Mouse (Mus musculus): Measurements from ENCODE around the gene Camk2g. TPM values are rescaled to one million over a fixed set of nuclear protein-coding genes. Genes with fewer than 3 reads are reported as not detected.

Gene Camk2g
- polyA plus RNA-seq, 1 experiment: 0.35 TPM

GRCm38 (mm10) chr14:20790996-20791395 lies 2.9 kb downstream of the Camk2g start:
- TF ChIP-seq TAL1 (IDR thresholded peaks at IDR 0.05; ENCODE audit: low read length) (no peak), GATA1 (IDR thresholded peaks at IDR 0.05; ENCODE audit: low read length) (no peak)
- H3K9me3 ChIP-seq (ENCODE audit: control insufficient read depth, low read length): no peaks in the 10 kb centered on the region
- H3K36me3 ChIP-seq (ENCODE audit: control insufficient read depth): peaks cover 31% of the 10 kb centered on the region
- H3K4me3 ChIP-seq (replicated peaks): no peak overlapping the region
- 0 out of 2 replicates have a peak, but pooled peaks cover 3% of the 10 kb centered on the region for H3K27me3 ChIP-seq (ENCODE audit: control insufficient read depth)
- H3K4me1 ChIP-seq (ENCODE audit: control insufficient read depth): peaks cover 36% of the 10 kb centered on the region

DNA sequence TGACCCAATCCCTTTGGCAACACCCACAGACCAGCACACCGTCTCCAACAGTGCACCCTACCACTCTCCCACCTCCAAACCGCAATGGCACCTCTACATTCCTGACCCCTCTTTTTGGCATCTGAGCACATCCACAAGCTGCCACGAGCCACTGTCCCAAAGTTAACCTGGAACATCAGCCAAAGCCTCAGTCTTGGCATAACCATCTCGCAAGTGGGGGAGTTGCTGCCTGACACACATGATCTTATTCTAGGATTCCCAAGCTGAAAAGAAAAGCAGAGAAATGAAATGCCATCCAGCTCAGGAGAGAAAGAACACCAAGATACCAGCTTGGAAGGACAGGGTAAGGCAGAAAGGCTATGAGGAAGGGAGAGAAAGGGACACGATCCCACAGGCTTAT lies 3.4 kb downstream of the Camk2g start:
- Histone ChIP-seq H3K27me3 (ENCODE audit: control insufficient read depth) (0 out of 2 replicates have a peak, but pooled peaks cover 3% of the 10 kb centered on the region), H3K4me1 (ENCODE audit: control insufficient read depth) (peaks cover 32% of the 10 kb centered on the region), H3K4me3 (replicated peaks) (no peak overlapping the region), H3K9me3 (ENCODE audit: control insufficient read depth, low read length) (no peaks in the 10 kb centered on the region), H3K36me3 (ENCODE audit: control insufficient read depth) (peaks cover 35% of the 10 kb centered on the region)
- no peak for TF ChIP-seq TAL1 (IDR thresholded peaks at IDR 0.05; ENCODE audit: low read length)
- TF ChIP-seq GATA1 (IDR thresholded peaks at IDR 0.05; ENCODE audit: low read length): no peak

GRCm38 (mm10) chr14:20789593-20789992 lies 4.3 kb downstream of the Camk2g start:
- H3K27me3 ChIP-seq (ENCODE audit: control insufficient read depth): 0 out of 2 replicates have a peak, but pooled peaks cover 3% of the 10 kb centered on the region
- H3K9me3 ChIP-seq (ENCODE audit: control insufficient read depth, low read length): no peaks in the 10 kb centered on the region
- peaks cover 27% of the 10 kb centered on the region for H3K4me1 ChIP-seq (ENCODE audit: control insufficient read depth)
- TF ChIP-seq TAL1 (IDR thresholded peaks at IDR 0.05; ENCODE audit: low read length): no peak
- no peak for TF ChIP-seq GATA1 (IDR thresholded peaks at IDR 0.05; ENCODE audit: low read length)
- no peak overlapping the region for H3K4me3 ChIP-seq (replicated peaks)
- peaks cover 42% of the 10 kb centered on the region for H3K36me3 ChIP-seq (ENCODE audit: control insufficient read depth)

DNA sequence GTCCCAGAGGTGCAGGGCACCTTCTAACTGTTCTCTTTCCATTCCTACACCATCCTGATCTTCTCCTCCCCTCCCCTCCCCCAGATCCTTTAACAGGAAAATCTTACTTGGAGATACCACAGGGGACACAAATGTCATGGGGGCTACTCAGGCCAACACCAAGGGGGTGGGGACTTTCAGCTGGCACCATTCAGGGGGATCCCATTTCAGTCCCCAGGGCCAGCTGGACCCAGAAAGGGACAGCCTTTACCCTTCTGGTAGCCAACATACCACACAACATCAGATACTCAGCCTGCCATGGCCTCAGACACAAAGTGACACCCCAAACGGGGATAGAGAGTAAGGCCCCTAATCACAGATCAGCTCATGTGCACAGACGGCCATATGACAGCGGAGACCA lies 5.7 kb downstream of the Camk2g start:
- Histone ChIP-seq H3K27me3 (ENCODE audit: control insufficient read depth) (0 out of 2 replicates have a peak, but pooled peaks cover 3% of the 10 kb centered on the region), H3K4me3 (replicated peaks) (no peak overlapping the region), H3K4me1 (ENCODE audit: control insufficient read depth) (peaks cover 16% of the 10 kb centered on the region), H3K9me3 (ENCODE audit: control insufficient read depth, low read length) (no peaks in the 10 kb centered on the region), H3K36me3 (ENCODE audit: control insufficient read depth) (peaks cover 47% of the 10 kb centered on the region)
- TF ChIP-seq GATA1 (IDR thresholded peaks at IDR 0.05; ENCODE audit: low read length) (no peak), TAL1 (IDR thresholded peaks at IDR 0.05; ENCODE audit: low read length) (no peak)

DNA sequence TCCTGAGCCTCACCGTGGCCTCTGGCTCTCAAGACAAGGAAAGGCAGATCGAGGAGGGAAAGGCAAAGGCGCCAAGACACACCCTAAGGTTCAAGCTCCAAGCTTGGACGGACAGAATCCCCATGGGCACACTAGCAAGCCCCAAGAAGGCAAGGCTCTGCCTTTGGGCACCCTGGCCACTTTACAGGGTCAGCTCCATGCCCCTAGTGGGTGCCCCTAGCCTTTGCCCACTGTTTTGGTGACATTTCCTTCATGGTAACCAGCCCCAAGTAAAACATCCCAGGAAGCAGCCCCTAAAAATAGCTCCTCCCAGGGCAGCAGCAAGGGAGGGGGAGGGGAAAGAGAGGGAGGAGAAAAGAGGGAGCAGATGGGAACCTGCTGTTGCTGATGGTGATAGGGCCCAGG lies 7.3 kb downstream of the Camk2g start:
- no peak for TF ChIP-seq TAL1 (IDR thresholded peaks at IDR 0.05; ENCODE audit: low read length)
- TF ChIP-seq GATA1 (IDR thresholded peaks at IDR 0.05; ENCODE audit: low read length): no peak
- Histone ChIP-seq H3K9me3 (ENCODE audit: control insufficient read depth, low read length) (no peaks in the 10 kb centered on the region), H3K36me3 (ENCODE audit: control insufficient read depth) (peaks cover 48% of the 10 kb centered on the region), H3K4me3 (replicated peaks) (no peak overlapping the region), H3K4me1 (ENCODE audit: control insufficient read depth) (peaks cover 8% of the 10 kb centered on the region; the same call in 1 of the 2 replicates), H3K27me3 (ENCODE audit: control insufficient read depth) (no peaks in the 10 kb centered on the region)

DNA sequence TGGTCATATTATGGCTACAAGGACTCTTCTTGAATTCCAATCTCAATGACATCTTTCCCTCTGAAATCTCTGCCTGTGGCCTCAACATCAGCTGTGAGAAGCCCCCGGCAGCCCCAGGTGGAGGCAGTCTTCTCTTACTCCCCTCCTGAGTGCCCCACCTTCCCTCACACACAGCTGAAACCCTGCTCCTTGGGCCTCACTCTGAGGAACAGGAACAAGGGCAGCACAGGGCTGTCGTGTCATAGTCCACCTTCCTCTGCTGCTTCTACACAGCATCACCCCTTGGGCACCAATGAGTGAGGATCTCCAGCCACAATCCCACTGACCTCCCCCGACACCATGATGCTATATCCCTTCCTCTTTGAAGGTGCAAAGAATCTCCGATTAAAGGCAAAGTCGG lies 7.9 kb downstream of the Camk2g start:
- H3K27me3 ChIP-seq (ENCODE audit: control insufficient read depth): no peaks in the 10 kb centered on the region
- H3K4me1 ChIP-seq (ENCODE audit: control insufficient read depth): peaks cover 8% of the 10 kb centered on the region; the same call in 1 of the 2 replicates
- no peak overlapping the region for H3K4me3 ChIP-seq (replicated peaks)
- H3K36me3 ChIP-seq (ENCODE audit: control insufficient read depth): peaks cover 45% of the 10 kb centered on the region
- no peak for TF ChIP-seq GATA1 (IDR thresholded peaks at IDR 0.05; ENCODE audit: low read length)
- no peak for TF ChIP-seq TAL1 (IDR thresholded peaks at IDR 0.05; ENCODE audit: low read length)
- no peaks in the 10 kb centered on the region for H3K9me3 ChIP-seq (ENCODE audit: control insufficient read depth, low read length)

GRCm38 (mm10) chr14:20785231-20785630 lies 8.7 kb downstream of the Camk2g start:
- no peaks in the 10 kb centered on the region for H3K27me3 ChIP-seq (ENCODE audit: control insufficient read depth)
- H3K4me3 ChIP-seq (replicated peaks): no peak overlapping the region
- TF ChIP-seq TAL1 (IDR thresholded peaks at IDR 0.05; ENCODE audit: low read length) (no peak), GATA1 (IDR thresholded peaks at IDR 0.05; ENCODE audit: low read length) (no peak)
- H3K4me1 ChIP-seq (ENCODE audit: control insufficient read depth): peaks cover 8% of the 10 kb centered on the region; the same call in 1 of the 2 replicates
- peaks cover 39% of the 10 kb centered on the region for H3K36me3 ChIP-seq (ENCODE audit: control insufficient read depth)
- no peaks in the 10 kb centered on the region for H3K9me3 ChIP-seq (ENCODE audit: control insufficient read depth, low read length)

GRCm38 (mm10) chr14:20784708-20785107 lies 9.2 kb downstream of the Camk2g start:
- Histone ChIP-seq H3K27me3 (ENCODE audit: control insufficient read depth) (no peaks in the 10 kb centered on the region), H3K9me3 (ENCODE audit: control insufficient read depth, low read length) (no peaks in the 10 kb centered on the region), H3K36me3 (ENCODE audit: control insufficient read depth) (peaks cover 37% of the 10 kb centered on the region), H3K4me1 (ENCODE audit: control insufficient read depth) (peaks cover 8% of the 10 kb centered on the region; the same call in 1 of the 2 replicates), H3K4me3 (replicated peaks) (no peak overlapping the region)
- TF ChIP-seq TAL1 (IDR thresholded peaks at IDR 0.05; ENCODE audit: low read length) (no peak), GATA1 (IDR thresholded peaks at IDR 0.05; ENCODE audit: low read length) (no peak)

DNA sequence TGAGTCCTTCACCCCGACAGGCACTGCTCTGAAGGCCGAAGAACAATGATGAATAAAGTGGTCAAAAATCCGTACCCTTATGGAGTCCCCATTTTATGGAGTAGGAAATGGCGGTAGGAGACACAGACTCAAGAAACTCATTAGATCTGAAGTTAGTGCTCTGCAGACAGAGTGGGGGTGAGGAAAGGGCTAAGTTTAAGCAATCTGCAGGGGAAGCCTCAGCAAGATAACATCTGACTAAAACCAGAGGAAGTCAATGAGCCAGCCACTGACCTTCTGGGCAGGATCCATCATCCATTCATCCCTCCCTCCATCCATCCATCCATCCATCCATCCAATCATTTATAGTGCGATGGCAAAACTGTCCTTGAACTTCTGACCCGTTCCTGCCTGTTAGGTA lies 10.4 kb downstream of the Camk2g start:
- Histone ChIP-seq H3K4me3 (replicated peaks) (no peak overlapping the region), H3K4me1 (ENCODE audit: control insufficient read depth) (peaks cover 8% of the 10 kb centered on the region; the same call in 1 of the 2 replicates), H3K27me3 (ENCODE audit: control insufficient read depth) (no peaks in the 10 kb centered on the region), H3K9me3 (ENCODE audit: control insufficient read depth, low read length) (no peaks in the 10 kb centered on the region), H3K36me3 (ENCODE audit: control insufficient read depth) (peaks cover 38% of the 10 kb centered on the region)
- TF ChIP-seq TAL1 (IDR thresholded peaks at IDR 0.05; ENCODE audit: low read length) (no peak), GATA1 (IDR thresholded peaks at IDR 0.05; ENCODE audit: low read length) (no peak)

DNA sequence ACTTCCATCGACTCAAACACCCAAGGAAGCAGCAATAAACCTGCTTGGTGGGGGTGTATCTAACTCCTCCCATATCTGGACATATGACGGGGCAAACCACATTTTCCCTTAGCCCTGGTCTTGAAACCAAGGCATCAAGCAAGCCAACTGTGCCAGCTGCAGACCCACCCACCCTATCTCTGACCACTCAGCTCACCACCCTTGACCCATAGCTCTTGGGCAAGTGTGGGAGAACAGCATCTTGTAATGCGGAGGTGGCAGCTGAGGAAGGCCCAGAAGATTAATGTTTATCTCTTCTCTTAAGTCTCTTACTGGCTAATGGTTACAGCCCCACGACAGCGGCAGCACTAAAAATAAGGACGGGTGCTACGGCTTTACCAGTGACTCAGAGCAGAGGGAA lies 11.0 kb downstream of the Camk2g start:
- Histone ChIP-seq H3K4me1 (ENCODE audit: control insufficient read depth) (peaks cover 8% of the 10 kb centered on the region; the same call in 1 of the 2 replicates), H3K27me3 (ENCODE audit: control insufficient read depth) (no peaks in the 10 kb centered on the region), H3K4me3 (replicated peaks) (no peak overlapping the region), H3K36me3 (ENCODE audit: control insufficient read depth) (peaks cover 40% of the 10 kb centered on the region), H3K9me3 (ENCODE audit: control insufficient read depth, low read length) (no peaks in the 10 kb centered on the region)
- TF ChIP-seq GATA1 (IDR thresholded peaks at IDR 0.05; ENCODE audit: low read length) (no peak), TAL1 (IDR thresholded peaks at IDR 0.05; ENCODE audit: low read length) (no peak)
